Mouse (Mus musculus): ENCODE data around the gene Rec114. TPM values are rescaled to one million over a fixed set of nuclear protein-coding genes. Genes with fewer than 3 reads are reported as not detected.

Rec114 gene
- polyA plus RNA-seq, 1 experiment = not detected

GRCm38 (mm10) chr9:58720167-58720566 is 23.6 kb downstream of the Rec114 start:
- TF ChIP-seq POLR2A (IDR thresholded peaks at IDR 0.05; ENCODE audit: low read depth, low read length) (no peak), CTCF (IDR thresholded peaks at IDR 0.05; ENCODE audit: borderline replicate concordance, insufficient read depth, low read length) (no peak)
- no peak overlapping the region for H3K4me3 ChIP-seq (ENCODE audit: insufficient read depth, low read length)
- no peaks in the 10 kb centered on the region for H3K4me1 ChIP-seq (ENCODE audit: control insufficient read depth, insufficient read depth, low read length)
- no peak overlapping the region for H3K27ac ChIP-seq (ENCODE audit: insufficient read depth, low read length)

- no peaks in the 10 kb centered on the region for H3K4me1 ChIP-seq (ENCODE audit: control insufficient read depth, insufficient read depth, low read length)
- H3K27ac ChIP-seq (ENCODE audit: insufficient read depth, low read length) = no peak overlapping the region
- TF ChIP-seq CTCF (IDR thresholded peaks at IDR 0.05; ENCODE audit: borderline replicate concordance, insufficient read depth, low read length) = no peak
- TF ChIP-seq POLR2A (IDR thresholded peaks at IDR 0.05; ENCODE audit: low read depth, low read length) = no peak
- H3K4me3 ChIP-seq (ENCODE audit: insufficient read depth, low read length) = no peak overlapping the region
Observed at GRCm38 (mm10) chr9:58719471-58719870, 24.3 kb downstream of the Rec114 start.

- Histone ChIP-seq H3K4me1 (ENCODE audit: control insufficient read depth, insufficient read depth, low read length) (no peaks in the 10 kb centered on the region), H3K27ac (ENCODE audit: insufficient read depth, low read length) (no peak overlapping the region), H3K4me3 (ENCODE audit: insufficient read depth, low read length) (no peak overlapping the region)
- TF ChIP-seq CTCF (IDR thresholded peaks at IDR 0.05; ENCODE audit: borderline replicate concordance, insufficient read depth, low read length) (no peak), POLR2A (IDR thresholded peaks at IDR 0.05; ENCODE audit: low read depth, low read length) (no peak)
Observed at GRCm38 (mm10) chr9:58718964-58719363, 24.8 kb downstream of the Rec114 start.

GRCm38 (mm10) chr9:58716886-58717285 is 26.9 kb downstream of the Rec114 start:
- TF ChIP-seq POLR2A (IDR thresholded peaks at IDR 0.05; ENCODE audit: low read depth, low read length) (no peak), CTCF (IDR thresholded peaks at IDR 0.05; ENCODE audit: borderline replicate concordance, insufficient read depth, low read length) (no peak)
- H3K4me3 ChIP-seq (ENCODE audit: insufficient read depth, low read length) = no peak overlapping the region
- H3K27ac ChIP-seq (ENCODE audit: insufficient read depth, low read length) = no peak overlapping the region
- H3K4me1 ChIP-seq (ENCODE audit: control insufficient read depth, insufficient read depth, low read length) = no peaks in the 10 kb centered on the region

GRCm38 (mm10) chr9:58710642-58711041 is 33.1 kb downstream of the Rec114 start:
- Histone ChIP-seq H3K4me3 (ENCODE audit: insufficient read depth, low read length) (no peak overlapping the region), H3K27ac (ENCODE audit: insufficient read depth, low read length) (no peak overlapping the region), H3K4me1 (ENCODE audit: control insufficient read depth, insufficient read depth, low read length) (no peaks in the 10 kb centered on the region)
- TF ChIP-seq POLR2A (IDR thresholded peaks at IDR 0.05; ENCODE audit: low read depth, low read length) = no peak
- no peak for TF ChIP-seq CTCF (IDR thresholded peaks at IDR 0.05; ENCODE audit: borderline replicate concordance, insufficient read depth, low read length)

GRCm38 (mm10) chr9:58709939-58710338 is 33.8 kb downstream of the Rec114 start:
- H3K4me1 ChIP-seq (ENCODE audit: control insufficient read depth, insufficient read depth, low read length) = no peaks in the 10 kb centered on the region; the same call in 1 of the 2 replicates
- peak; percentile 50; the same call in 1 of the 2 replicates for TF ChIP-seq CTCF (IDR thresholded peaks at IDR 0.05; ENCODE audit: borderline replicate concordance, insufficient read depth, low read length)
- no peak for TF ChIP-seq POLR2A (IDR thresholded peaks at IDR 0.05; ENCODE audit: low read depth, low read length)
- H3K4me3 ChIP-seq (ENCODE audit: insufficient read depth, low read length) = no peak overlapping the region
- H3K27ac ChIP-seq (ENCODE audit: insufficient read depth, low read length) = no peak overlapping the region

- no peaks in the 10 kb centered on the region; the same call in 1 of the 2 replicates for H3K4me1 ChIP-seq (ENCODE audit: control insufficient read depth, insufficient read depth, low read length)
- H3K27ac ChIP-seq (ENCODE audit: insufficient read depth, low read length) = no peak overlapping the region
- TF ChIP-seq CTCF (IDR thresholded peaks at IDR 0.05; ENCODE audit: borderline replicate concordance, insufficient read depth, low read length) (no peak), POLR2A (IDR thresholded peaks at IDR 0.05; ENCODE audit: low read depth, low read length) (no peak)
- no peak overlapping the region for H3K4me3 ChIP-seq (ENCODE audit: insufficient read depth, low read length)
Observed at GRCm38 (mm10) chr9:58707796-58708195, 36.0 kb downstream of the Rec114 start.

GRCm38 (mm10) chr9:58706024-58706423 is 37.7 kb downstream of the Rec114 start:
- no peak overlapping the region for H3K27ac ChIP-seq (ENCODE audit: insufficient read depth, low read length)
- H3K4me1 ChIP-seq (ENCODE audit: control insufficient read depth, insufficient read depth, low read length) = no peaks in the 10 kb centered on the region; the same call in 1 of the 2 replicates
- no peak overlapping the region for H3K4me3 ChIP-seq (ENCODE audit: insufficient read depth, low read length)
- no peak for TF ChIP-seq POLR2A (IDR thresholded peaks at IDR 0.05; ENCODE audit: low read depth, low read length)
- no peak for TF ChIP-seq CTCF (IDR thresholded peaks at IDR 0.05; ENCODE audit: borderline replicate concordance, insufficient read depth, low read length)

- Histone ChIP-seq H3K27ac (ENCODE audit: insufficient read depth, low read length) (no peak overlapping the region), H3K4me3 (ENCODE audit: insufficient read depth, low read length) (no peak overlapping the region), H3K4me1 (ENCODE audit: control insufficient read depth, insufficient read depth, low read length) (no peaks in the 10 kb centered on the region; the same call in 1 of the 2 replicates)
- TF ChIP-seq CTCF (IDR thresholded peaks at IDR 0.05; ENCODE audit: borderline replicate concordance, insufficient read depth, low read length) = no peak
- no peak for TF ChIP-seq POLR2A (IDR thresholded peaks at IDR 0.05; ENCODE audit: low read depth, low read length)
Observed at GRCm38 (mm10) chr9:58703766-58704165, 40.0 kb downstream of the Rec114 start.

GRCm38 (mm10) chr9:58701751-58702150 is 42.0 kb downstream of the Rec114 start:
- Histone ChIP-seq H3K4me3 (ENCODE audit: insufficient read depth, low read length) (no peak overlapping the region), H3K27ac (ENCODE audit: insufficient read depth, low read length) (no peak overlapping the region), H3K4me1 (ENCODE audit: control insufficient read depth, insufficient read depth, low read length) (no peaks in the 10 kb centered on the region; the same call in 1 of the 2 replicates)
- TF ChIP-seq POLR2A (IDR thresholded peaks at IDR 0.05; ENCODE audit: low read depth, low read length) (no peak), CTCF (IDR thresholded peaks at IDR 0.05; ENCODE audit: borderline replicate concordance, insufficient read depth, low read length) (no peak)

GRCm38 (mm10) chr9:58698486-58698885 is 45.3 kb downstream of the Rec114 start:
- no peak for TF ChIP-seq CTCF (IDR thresholded peaks at IDR 0.05; ENCODE audit: borderline replicate concordance, insufficient read depth, low read length)
- TF ChIP-seq POLR2A (IDR thresholded peaks at IDR 0.05; ENCODE audit: low read depth, low read length) = no peak
- Histone ChIP-seq H3K4me3 (ENCODE audit: insufficient read depth, low read length) (no peak overlapping the region), H3K27ac (ENCODE audit: insufficient read depth, low read length) (no peak overlapping the region), H3K4me1 (ENCODE audit: control insufficient read depth, insufficient read depth, low read length) (no peaks in the 10 kb centered on the region)
